Mouse (Mus musculus) forebrain, embryonic 13.5 days (tissue): ENCODE data around the gene Commd3. TPM values are rescaled to one million over a fixed set of nuclear protein-coding genes. Genes with fewer than 3 reads are reported as not detected.

ENCODE experiments used
- ATAC-seq: fragments of 200-750 bp; cut with Nextera tagmentation; 2 replicates; pipeline ENCODE4 v1.8.0; 2017
- H3K27ac ChIP-seq: fragments of 300-500 bp; sonication (generic); 2 replicates; pipeline ENCODE4 v1.5.1; 2015; ENCODE audit warnings: inconsistent platforms, mild to moderate bottlenecking, moderate library complexity
- H3K27me3 ChIP-seq: fragments of 300-500 bp; sonication (generic); 2 replicates; pipeline ENCODE4 v1.6.1; 2015; ENCODE audit warnings: mild to moderate bottlenecking, inconsistent platforms
- H3K36me3 ChIP-seq: fragments of 300-500 bp; sonication (generic); 2 replicates; pipeline ENCODE4 v1.6.1; 2015; ENCODE audit warnings: mild to moderate bottlenecking, inconsistent platforms; ENCODE audit not compliant: poor library complexity, severe bottlenecking
- H3K4me1 ChIP-seq: fragments of 300-500 bp; sonication (generic); 2 replicates; pipeline ENCODE4 v1.6.1; 2015; ENCODE audit warnings: inconsistent platforms
- H3K4me2 ChIP-seq: fragments of 300-500 bp; sonication (generic); 2 replicates; pipeline ENCODE4 v1.6.1; 2015; ENCODE audit warnings: inconsistent platforms, mild to moderate bottlenecking, moderate library complexity
- H3K4me3 ChIP-seq: fragments of 300-500 bp; sonication (generic); 2 replicates; pipeline ENCODE4 v1.5.1; 2015; ENCODE audit warnings: mild to moderate bottlenecking, inconsistent platforms
- H3K9ac ChIP-seq: fragments of 300-500 bp; sonication (generic); 2 replicates; pipeline ENCODE4 v1.6.1; 2015; ENCODE audit warnings: mild to moderate bottlenecking, inconsistent platforms
- H3K9me3 ChIP-seq: fragments of 300-500 bp; sonication (generic); replicated peaks from 2 replicates; pipeline ENCODE4 v1.6.1; 2016; ENCODE audit warnings: inconsistent platforms
- WGBS: fragments of 180-500 bp; shearing (Covaris S2); methylation state at CpG from one replicate; pipeline ENCODE4 v1.1.7; 2015; 5-methylcytosine and 5-hydroxymethylcytosine counted together
- polyA plus RNA-seq: library from polyadenylated mRNA; unstranded; fragments of >200 nt; fragmentation: Nextera tagmentation; extraction: Ambion mirVana; gene quantifications from 2 replicates; pipeline ENCODE4 v1.2.1, GENCODE M21; 2015

Commd3 gene
- polyA plus RNA-seq, 1 experiment from 2014 or later, result 226 TPM

- Histone ChIP-seq H3K9me3 (no peaks in the 10 kb centered on the region), H3K9ac (peak overlapping the region; percentile 95), H3K36me3 (no peaks in the 10 kb centered on the region), H3K4me3 (peak overlapping the region; percentile 85), H3K4me2 (peak overlapping the region; percentile 84), H3K27me3 (peaks cover 49% of the 10 kb centered on the region), H3K27ac (peak overlapping the region; percentile 96), H3K4me1 (peaks cover 46% of the 10 kb centered on the region)
- ATAC-seq, result peak; percentile 84
- whole genome bisulfite sequencing, result 0% methylated on average over 16 of the region's 64 CpGs
Measured at GRCm38 (mm10) chr2:18676457-18676935, 4.3 kb downstream of the Commd3 start.

- Histone ChIP-seq H3K9me3 (no peaks in the 10 kb centered on the region), H3K27me3 (peaks cover 51% of the 10 kb centered on the region), H3K4me2 (peak within 1 kb of the TSS; percentile 84), H3K4me1 (peaks cover 46% of the 10 kb centered on the region), H3K9ac (peak within 1 kb of the TSS; percentile 95), H3K36me3 (0 out of 2 replicates have a peak, but pooled peaks cover under 1% of the 10 kb centered on the region), H3K27ac (peak within 1 kb of the TSS; percentile 96), H3K4me3 (peak within 1 kb of the TSS; percentile 85)
- WGBS, result under 1% methylated on average over 25 of the region's 77 CpGs
- peak; percentile 72 for ATAC-seq
Measured at GRCm38 (mm10) chr2:18676936-18677491, 4.8 kb downstream of the Commd3 start, which contains the start of gene Bmi1. Gene Bmi1 (plus strand): TSS chr2:18677018.

GRCm38 (mm10) chr2:18677631-18678471 lies 5.7 kb downstream of the Commd3 start:
- H3K9me3 ChIP-seq, result no peaks in the 10 kb centered on the region
- H3K4me2 ChIP-seq, result peak overlapping the region; percentile 84
- peak overlapping the region; percentile 85 for H3K4me3 ChIP-seq
- peak overlapping the region; percentile 95 for H3K9ac ChIP-seq
- peaks cover 59% of the 10 kb centered on the region for H3K27me3 ChIP-seq
- H3K36me3 ChIP-seq, result peaks cover 8% of the 10 kb centered on the region
- under 1% methylated on average over 38 of the region's 55 CpGs for WGBS
- ATAC-seq, result peak; percentile 0; the same call in 1 of the 2 replicates
- H3K27ac ChIP-seq, result no peak overlapping the region
- peaks cover 43% of the 10 kb centered on the region for H3K4me1 ChIP-seq

DNA sequence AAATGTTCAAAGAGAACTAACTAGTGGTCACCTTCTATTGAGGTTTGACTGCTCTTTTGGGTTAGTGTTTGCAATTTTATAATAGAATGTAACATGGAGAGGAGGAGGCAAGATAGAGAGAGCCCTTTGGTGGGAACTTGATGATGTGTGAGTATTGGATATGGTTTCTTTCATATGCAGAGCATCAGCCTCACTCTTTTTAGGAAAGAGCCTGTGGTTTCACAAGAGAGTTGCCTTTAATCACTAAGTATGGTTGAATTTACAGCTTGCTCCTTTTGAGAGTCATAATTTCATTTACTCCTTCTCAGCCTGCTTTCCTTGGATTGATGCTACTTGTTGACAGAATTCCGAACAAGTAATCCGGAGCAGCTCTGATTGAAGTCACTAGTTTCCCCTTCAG lies 7.5 kb downstream of the Commd3 start:
- 46% methylated on average over 2 of the region's 2 CpGs for WGBS

DNA sequence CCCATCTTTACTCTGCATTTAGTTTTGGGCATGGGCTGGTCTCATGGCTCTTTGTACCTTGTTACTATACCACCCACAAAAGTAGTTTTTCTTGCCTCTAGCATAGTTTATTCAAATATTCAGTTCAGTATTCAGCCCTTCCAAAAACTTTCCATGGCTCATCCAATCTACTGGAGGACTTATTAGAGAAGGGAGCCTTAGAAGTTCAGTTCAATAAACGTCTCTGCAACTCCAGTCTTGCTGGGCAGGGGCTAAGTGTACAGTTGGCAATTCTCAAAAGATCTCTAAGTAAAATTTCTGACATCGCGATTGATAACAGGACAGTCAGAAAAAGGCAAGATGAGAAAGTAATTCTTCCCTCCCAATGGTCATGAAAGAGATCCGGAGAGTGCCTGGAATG lies 8.3 kb downstream of the Commd3 start:
- no peak for ATAC-seq
- no peak overlapping the region for H3K27ac ChIP-seq
- peaks cover 58% of the 10 kb centered on the region for H3K27me3 ChIP-seq
- WGBS, result 2% methylated on average over 4 of the region's 4 CpGs
- peaks cover 33% of the 10 kb centered on the region for H3K4me1 ChIP-seq
- H3K36me3 ChIP-seq, result peaks cover 18% of the 10 kb centered on the region
- no peaks in the 10 kb centered on the region for H3K9me3 ChIP-seq
- peak overlapping the region; percentile 50; the same call in 1 of the 2 replicates for H3K9ac ChIP-seq
- H3K4me3 ChIP-seq, result peak overlapping the region; percentile 39
- H3K4me2 ChIP-seq, result peak overlapping the region; percentile 66

More for the DNA sequence above, 7.5 kb downstream of the Commd3 start:
- peaks cover 33% of the 10 kb centered on the region for H3K4me1 ChIP-seq
- no peak overlapping the region for H3K27ac ChIP-seq
- H3K9ac ChIP-seq, result no peak overlapping the region
- H3K27me3 ChIP-seq, result peaks cover 62% of the 10 kb centered on the region
- no peak overlapping the region for H3K4me2 ChIP-seq
- ATAC-seq, result no peak
- H3K36me3 ChIP-seq, result peaks cover 18% of the 10 kb centered on the region
- H3K9me3 ChIP-seq, result no peaks in the 10 kb centered on the region
- H3K4me3 ChIP-seq, result no peak overlapping the region

DNA sequence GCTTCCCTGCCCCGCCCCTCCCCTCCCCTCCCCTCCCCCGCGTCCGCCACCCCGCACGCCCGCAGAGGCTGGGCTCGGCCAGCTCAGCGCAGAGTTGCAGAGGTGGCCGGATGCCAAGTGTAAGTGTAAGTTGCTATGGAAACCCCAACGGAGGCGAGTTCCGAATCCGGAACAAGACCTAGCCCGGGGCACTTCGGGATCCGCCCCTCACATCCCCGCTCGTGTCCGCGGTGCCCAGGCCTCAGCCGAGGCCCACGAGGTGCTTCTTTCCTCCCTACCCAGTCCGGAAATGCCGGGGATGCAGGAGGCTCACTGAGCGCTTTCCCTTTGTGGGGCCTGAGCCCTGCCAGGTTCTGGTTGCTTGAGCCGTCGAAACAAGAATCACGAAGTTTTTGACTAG lies 8.8 kb downstream of the Commd3 start:
- H3K27ac ChIP-seq, result no peak overlapping the region
- H3K4me1 ChIP-seq, result peaks cover 28% of the 10 kb centered on the region
- under 1% methylated on average over 25 of the region's 29 CpGs for WGBS
- peak overlapping the region; percentile 66 for H3K4me2 ChIP-seq
- H3K9me3 ChIP-seq, result no peaks in the 10 kb centered on the region
- H3K36me3 ChIP-seq, result peaks cover 18% of the 10 kb centered on the region
- ATAC-seq, result no peak
- H3K4me3 ChIP-seq, result peak overlapping the region; percentile 39
- peak overlapping the region; percentile 50 for H3K9ac ChIP-seq
- H3K27me3 ChIP-seq, result peaks cover 58% of the 10 kb centered on the region

DNA sequence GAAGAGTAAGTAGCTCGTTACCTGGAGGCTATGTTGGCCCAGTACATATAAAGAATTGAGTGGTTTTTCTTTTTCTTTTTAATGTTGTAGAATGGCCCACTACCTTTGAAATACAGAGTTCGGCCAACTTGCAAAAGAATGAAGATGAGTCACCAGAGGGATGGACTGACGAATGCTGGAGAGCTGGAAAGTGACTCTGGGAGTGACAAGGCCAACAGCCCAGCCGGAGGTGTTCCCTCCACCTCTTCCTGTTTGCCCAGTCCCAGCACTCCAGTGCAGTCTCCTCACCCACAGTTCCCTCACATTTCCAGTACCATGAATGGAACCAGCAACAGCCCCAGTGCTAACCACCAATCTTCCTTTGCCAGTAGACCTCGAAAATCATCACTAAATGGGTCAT lies 11.9 kb downstream of the Commd3 start:
- no peak for ATAC-seq
- H3K9ac ChIP-seq, result no peak overlapping the region
- 56% methylated on average over 5 of the region's 5 CpGs for WGBS
- no peak overlapping the region for H3K4me2 ChIP-seq
- no peak overlapping the region for H3K4me3 ChIP-seq
- peaks cover 78% of the 10 kb centered on the region for H3K27me3 ChIP-seq
- peaks cover 18% of the 10 kb centered on the region for H3K36me3 ChIP-seq
- peaks cover 25% of the 10 kb centered on the region for H3K4me1 ChIP-seq
- no peak overlapping the region for H3K27ac ChIP-seq
- no peaks in the 10 kb centered on the region for H3K9me3 ChIP-seq

GRCm38 (mm10) chr2:18686386-18686785 lies 14.2 kb downstream of the Commd3 start:
- no peak overlapping the region for H3K4me2 ChIP-seq
- WGBS, result 36% methylated on average over 6 of the region's 6 CpGs
- H3K4me1 ChIP-seq, result peaks cover 21% of the 10 kb centered on the region
- H3K9me3 ChIP-seq, result no peaks in the 10 kb centered on the region
- no peak overlapping the region for H3K27ac ChIP-seq
- no peak for ATAC-seq
- peaks cover 18% of the 10 kb centered on the region for H3K36me3 ChIP-seq
- no peak overlapping the region for H3K4me3 ChIP-seq
- H3K9ac ChIP-seq, result no peak overlapping the region
- peaks cover 75% of the 10 kb centered on the region for H3K27me3 ChIP-seq

GRCm38 (mm10) chr2:18686826-18687519 lies 14.8 kb downstream of the Commd3 start:
- peaks cover 74% of the 10 kb centered on the region for H3K27me3 ChIP-seq

GRCm38 (mm10) chr2:18687671-18688170 lies 15.5 kb downstream of the Commd3 start:
- no peak overlapping the region for H3K27ac ChIP-seq
- H3K9ac ChIP-seq, result no peak overlapping the region
- peaks cover 75% of the 10 kb centered on the region for H3K27me3 ChIP-seq
- H3K9me3 ChIP-seq, result no peaks in the 10 kb centered on the region
- 6% methylated on average over 9 of the region's 9 CpGs for WGBS
- ATAC-seq, result no peak
- H3K4me3 ChIP-seq, result no peak overlapping the region
- H3K4me1 ChIP-seq, result peaks cover 21% of the 10 kb centered on the region
- H3K4me2 ChIP-seq, result no peak overlapping the region
- peaks cover 12% of the 10 kb centered on the region for H3K36me3 ChIP-seq

More at GRCm38 (mm10) chr2:18686826-18687519, 14.8 kb downstream of the Commd3 start:
- Histone ChIP-seq H3K4me1 (peaks cover 21% of the 10 kb centered on the region), H3K4me2 (no peak overlapping the region), H3K4me3 (no peak overlapping the region), H3K27ac (no peak overlapping the region), H3K9me3 (no peaks in the 10 kb centered on the region), H3K9ac (no peak overlapping the region), H3K36me3 (peaks cover 18% of the 10 kb centered on the region)
- no peak for ATAC-seq
- WGBS, result 16% methylated on average over 8 of the region's 8 CpGs

GRCm38 (mm10) chr2:18688286-18688685 lies 16.1 kb downstream of the Commd3 start:
- no peaks in the 10 kb centered on the region for H3K9me3 ChIP-seq
- ATAC-seq, result no peak
- peak overlapping the region; percentile 48 for H3K4me3 ChIP-seq
- peaks cover 8% of the 10 kb centered on the region for H3K36me3 ChIP-seq
- H3K27me3 ChIP-seq, result peaks cover 76% of the 10 kb centered on the region
- WGBS, result 6% methylated on average over 6 of the region's 6 CpGs
- H3K27ac ChIP-seq, result no peak overlapping the region
- H3K4me1 ChIP-seq, result peaks cover 21% of the 10 kb centered on the region
- H3K9ac ChIP-seq, result no peak overlapping the region
- H3K4me2 ChIP-seq, result peak overlapping the region; percentile 77
